Mouse (Mus musculus) embryonic facial prominence, embryonic 11.5 days (tissue): Measurements from ENCODE around the gene Gm28044. TPM values are rescaled to one million over a fixed set of nuclear protein-coding genes. Genes with fewer than 3 reads are reported as not detected.
"Not testable (repeated sequence)": the region's sequence is repeated elsewhere in the genome, so short reads cannot be mapped to it uniquely, and the experiment has no call there.

ENCODE experiments used
- ATAC-seq: fragments of 200-750 bp; cut with Nextera tagmentation; replicated peaks from 2 replicates; pipeline ENCODE4 v1.8.0; 2017; ENCODE audit warnings: low read depth; ENCODE audit not compliant: insufficient number of reproducible peaks, low FRiP score, low TSS enrichment
- DNase-seq: peaks from one replicate; pipeline ENCODE4 v3.0.0-alpha.2; 2015; ENCODE audit warnings: low spot score
- H3K27ac ChIP-seq: fragments of 300-500 bp; sonication (generic); replicated peaks from 2 replicates; pipeline ENCODE4 v1.5.1; 2014; ENCODE audit warnings: mild to moderate bottlenecking, low read depth, low read length, control low read depth
- H3K27me3 ChIP-seq: fragments of 300-500 bp; sonication (generic); 2 replicates; pipeline ENCODE4 v1.6.1; 2014; ENCODE audit warnings: mild to moderate bottlenecking, low read length, moderate library complexity, mixed read lengths; ENCODE audit not compliant: control insufficient read depth, insufficient read depth
- H3K36me3 ChIP-seq: fragments of 300-500 bp; sonication (generic); replicated peaks from 2 replicates; pipeline ENCODE4 v1.6.1; 2014; ENCODE audit warnings: low read depth, mild to moderate bottlenecking, low read length, moderate library complexity, mixed read lengths; ENCODE audit not compliant: control insufficient read depth, insufficient read depth
- H3K4me1 ChIP-seq: fragments of 300-500 bp; sonication (generic); 2 replicates; pipeline ENCODE4 v1.6.1; 2014; ENCODE audit warnings: low read length, mixed read lengths; ENCODE audit not compliant: control insufficient read depth, insufficient read depth
- H3K4me2 ChIP-seq: fragments of 300-500 bp; sonication (generic); 2 replicates; pipeline ENCODE4 v1.6.1; 2014; ENCODE audit warnings: low read depth, mild to moderate bottlenecking, control low read depth, low read length, moderate library complexity
- H3K4me3 ChIP-seq: fragments of 300-500 bp; sonication (generic); 2 replicates; pipeline ENCODE4 v1.5.1; 2014; ENCODE audit warnings: low read depth, low read length, control low read depth
- H3K9ac ChIP-seq: fragments of 300-500 bp; sonication (generic); replicated peaks from 2 replicates; pipeline ENCODE4 v1.6.1; 2014; ENCODE audit warnings: mild to moderate bottlenecking, control low read depth, low read length
- H3K9me3 ChIP-seq: fragments of 300-500 bp; sonication (generic); replicated peaks from 2 replicates; pipeline ENCODE4 v1.6.1; 2016; ENCODE audit warnings: mild to moderate bottlenecking, low read length, inconsistent platforms, mixed read lengths; ENCODE audit not compliant: control insufficient read depth
- WGBS: fragments of 180-500 bp; shearing (Covaris S2); extraction: QIAGEN DNeasy Blood & Tissue Kit; methylation state at CpG from one replicate; pipeline ENCODE4 v1.1.7; 2014; 5-methylcytosine and 5-hydroxymethylcytosine counted together
- polyA plus RNA-seq: library from polyadenylated mRNA; unstranded; fragments of >200 nt; fragmentation: Nextera tagmentation; extraction: Ambion mirVana; gene quantifications from 2 replicates; pipeline ENCODE4 v1.2.1, GENCODE M21; 2014

Gene Gm28044
- not detected in 2 replicates for polyA plus RNA-seq

DNA sequence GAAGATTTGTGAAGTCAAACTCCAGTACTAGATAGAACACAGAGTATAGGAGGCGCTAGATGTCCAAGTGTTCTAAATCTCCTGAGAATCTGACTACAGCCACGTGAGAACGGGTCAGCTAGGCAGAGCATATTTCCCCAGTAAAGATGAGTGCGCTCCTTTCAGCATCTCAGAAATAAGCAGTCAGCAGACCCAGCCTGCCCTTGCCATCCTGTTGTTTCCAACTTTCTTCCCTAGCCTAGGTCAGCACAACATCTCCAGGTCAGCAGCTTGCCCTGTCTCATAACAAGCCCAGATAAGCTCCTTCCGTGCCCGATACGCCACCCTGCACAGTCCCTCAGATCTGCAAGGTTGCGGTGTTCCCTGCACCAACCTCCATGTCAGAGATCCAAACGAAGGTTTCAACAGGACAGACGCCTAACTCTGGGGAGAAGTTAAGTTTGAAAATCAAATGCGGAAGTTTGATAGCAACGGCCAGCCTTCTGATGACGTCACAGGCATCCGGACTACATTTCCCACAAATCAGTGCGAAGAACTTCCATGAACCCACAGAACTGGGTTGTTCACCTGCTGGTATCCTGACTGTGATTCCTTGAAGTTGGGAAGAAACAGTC, at the start of gene Gm28044, which contains the start of gene Zfp953:
Gene Gm28044, minus strand, starts transcription at position 406 of the 614 bp plus-strand sequence.
Gene Zfp953, minus strand, starts transcription at position 475 of the 614 bp plus-strand sequence.
- peak within 1 kb of the TSS; percentile 44 for H3K4me2 ChIP-seq
- H3K9ac ChIP-seq = peak within 1 kb of the TSS; percentile 67
- H3K4me3 ChIP-seq = peak within 1 kb of the TSS; percentile 67
- H3K36me3 ChIP-seq = no peaks in the 10 kb centered on the region
- DNase-seq (peak; percentile 95), ATAC-seq (peak; percentile 91)
- H3K9me3 ChIP-seq = no peaks in the 10 kb centered on the region
- H3K4me1 ChIP-seq = no peaks in the 10 kb centered on the region
- under 1% methylated on average over 15 of the region's 15 CpGs for WGBS
- no peak within 1 kb of the TSS for H3K27ac ChIP-seq
- no peaks in the 10 kb centered on the region for H3K27me3 ChIP-seq

- 2% methylated on average over 14 of the region's 16 CpGs for WGBS
- not testable (repeated sequence) for H3K27ac ChIP-seq, H3K4me1 ChIP-seq, H3K36me3 ChIP-seq, H3K9me3 ChIP-seq, H3K27me3 ChIP-seq
- Histone ChIP-seq H3K9ac (peak within 1 kb of the TSS; percentile 48), H3K4me2 (peak within 1 kb of the TSS; percentile 58), H3K4me3 (peak within 1 kb of the TSS; percentile 52)
- DNase-seq = peak; percentile 81
- peak; percentile 93 for ATAC-seq
Measured at GRCm38 (mm10) chr13:67399183-67399903, 39.0 kb upstream of the Gm28044 start, which contains the start of gene Zfp429. Zfp429 (minus strand) TSS chr13:67399819.

DNA sequence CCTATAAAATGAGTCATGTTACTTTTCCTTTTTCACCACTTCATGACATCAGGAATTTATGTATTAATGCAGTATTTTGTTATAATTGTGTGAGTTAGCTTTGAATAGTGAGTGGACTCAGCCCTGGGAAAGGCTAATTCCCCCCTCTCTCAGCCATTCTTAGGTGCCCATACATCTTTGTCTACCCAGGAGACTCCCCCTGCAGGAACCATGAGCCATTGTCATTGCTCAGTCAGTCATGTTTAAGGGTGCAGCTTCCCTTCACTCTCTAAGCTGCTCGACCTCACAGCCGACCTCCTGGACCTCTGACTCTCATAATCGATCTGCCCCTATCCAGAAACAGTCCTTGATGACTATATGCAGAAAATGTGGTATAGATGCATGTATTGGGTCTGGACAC, 15.9 kb upstream of the Gm28044 start:
- not testable (repeated sequence) for H3K27ac ChIP-seq, H3K27me3 ChIP-seq, H3K9me3 ChIP-seq, H3K4me2 ChIP-seq, ATAC-seq, H3K4me1 ChIP-seq, H3K9ac ChIP-seq, DNase-seq, H3K36me3 ChIP-seq, H3K4me3 ChIP-seq
- 81% methylated on average over 3 of the region's 3 CpGs for WGBS

DNA sequence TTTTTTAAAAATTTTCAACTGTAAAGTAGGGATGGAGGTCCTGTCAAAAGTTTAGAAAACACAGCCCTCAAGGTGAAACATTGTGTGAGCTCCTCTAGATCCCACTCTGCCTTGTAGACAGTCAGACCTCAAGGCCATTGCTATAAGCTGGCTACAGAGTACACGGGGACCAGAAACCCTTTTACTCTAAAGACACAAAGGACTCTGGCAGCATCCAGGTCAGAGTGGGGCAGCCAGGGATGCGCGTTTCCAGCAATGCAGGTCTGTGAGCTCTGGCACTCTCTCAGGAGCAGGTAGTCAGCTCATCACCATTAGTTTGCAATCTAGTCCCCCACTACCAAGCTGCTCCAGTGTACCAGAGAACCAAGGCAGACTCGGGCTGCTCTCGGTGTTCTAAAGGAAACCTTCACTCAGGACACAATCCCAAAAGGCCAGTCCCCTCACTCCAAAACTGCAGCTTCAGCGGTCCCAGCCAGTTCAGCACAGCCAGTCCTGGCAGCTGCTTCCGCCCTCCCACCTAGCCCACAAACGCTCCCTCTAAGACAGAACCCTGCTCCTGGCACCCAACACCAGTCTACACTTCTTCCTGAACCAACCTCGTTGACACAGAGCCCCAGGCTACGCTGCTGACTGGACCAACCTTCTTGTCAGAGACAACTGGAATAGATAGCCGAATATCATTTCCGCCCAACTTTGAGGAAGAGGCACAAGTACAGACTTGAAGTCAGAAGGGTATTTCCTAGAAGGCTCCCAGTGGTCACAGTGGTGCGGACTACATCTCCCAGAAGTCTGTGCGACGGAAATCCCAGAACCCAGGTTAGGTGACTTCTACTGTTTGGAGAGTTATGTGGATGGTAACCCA, 14.9 kb upstream of the Gm28044 start, which contains the start of the genes Gm28041 and Zfp456:
Gene Gm28041, minus strand, starts transcription at position 684 of the 862 bp plus-strand sequence.
Gene Zfp456, minus strand, starts transcription at position 761 of the 862 bp plus-strand sequence.
- 17% methylated on average over 14 of the region's 15 CpGs for WGBS
- H3K27ac ChIP-seq, H3K9ac ChIP-seq, H3K9me3 ChIP-seq, H3K36me3 ChIP-seq, H3K27me3 ChIP-seq, H3K4me1 ChIP-seq: not testable (repeated sequence)
- peak within 1 kb of the TSS; percentile 53 for H3K4me2 ChIP-seq
- peak within 1 kb of the TSS; percentile 33 for H3K4me3 ChIP-seq
- ATAC-seq (peak; percentile 92), DNase-seq (peak; percentile 83)

DNA sequence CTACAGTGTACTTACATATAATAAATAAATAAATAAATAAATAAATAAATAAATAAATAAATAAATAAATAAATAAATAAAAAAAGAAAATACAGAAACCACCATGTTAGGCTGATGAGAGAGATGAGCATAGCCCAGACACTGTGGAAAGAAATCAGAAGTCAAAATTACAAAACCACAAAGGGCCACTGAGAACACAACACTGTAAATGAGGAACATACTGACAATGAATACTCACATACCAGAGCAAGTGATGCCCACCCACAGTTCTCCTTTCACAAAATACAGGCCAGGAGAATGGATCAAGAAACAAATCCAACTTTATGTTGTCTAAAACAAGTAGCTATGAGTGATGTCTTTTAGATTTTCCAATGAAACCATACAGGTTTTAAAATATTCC, 8.5 kb downstream of the Gm28044 start:
- ATAC-seq = no peak
- H3K4me1 ChIP-seq = no peaks in the 10 kb centered on the region

DNA sequence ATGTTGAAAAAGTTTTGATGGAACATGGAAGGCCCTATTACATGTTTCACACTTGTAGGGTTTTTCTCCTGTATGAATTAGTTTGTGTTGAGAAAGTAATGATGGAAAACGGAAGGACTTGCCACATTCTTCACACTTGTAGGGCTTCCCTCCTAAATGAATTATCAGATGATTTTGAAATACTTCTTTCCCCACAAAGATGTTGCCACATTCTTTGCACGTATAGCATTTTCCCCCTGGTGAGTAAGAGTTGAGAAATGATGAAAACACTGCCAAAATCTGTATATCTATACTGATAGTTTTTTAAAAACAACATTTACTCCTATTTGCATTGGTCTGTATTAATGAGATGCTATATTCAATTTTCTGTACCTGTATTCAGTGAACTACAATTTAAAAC, 16.9 kb downstream of the Gm28044 start:
- no peak for ATAC-seq
- Histone ChIP-seq H3K9ac (no peak overlapping the region), H3K27ac (no peak overlapping the region), H3K4me3 (no peak overlapping the region), H3K4me2 (no peak overlapping the region), H3K36me3 (no peaks in the 10 kb centered on the region), H3K4me1 (no peaks in the 10 kb centered on the region), H3K9me3 (no peaks in the 10 kb centered on the region), H3K27me3 (no peaks in the 10 kb centered on the region)
- no peak for DNase-seq
- 87% methylated on average over 2 of the region's 2 CpGs for WGBS

More for the DNA sequence above, 8.5 kb downstream of the Gm28044 start:
- Histone ChIP-seq H3K27me3 (no peaks in the 10 kb centered on the region), H3K36me3 (no peaks in the 10 kb centered on the region), H3K9ac (no peak overlapping the region), H3K9me3 (no peaks in the 10 kb centered on the region), H3K4me2 (no peak overlapping the region), H3K4me3 (no peak overlapping the region), H3K27ac (no peak overlapping the region)
- no peak for DNase-seq

DNA sequence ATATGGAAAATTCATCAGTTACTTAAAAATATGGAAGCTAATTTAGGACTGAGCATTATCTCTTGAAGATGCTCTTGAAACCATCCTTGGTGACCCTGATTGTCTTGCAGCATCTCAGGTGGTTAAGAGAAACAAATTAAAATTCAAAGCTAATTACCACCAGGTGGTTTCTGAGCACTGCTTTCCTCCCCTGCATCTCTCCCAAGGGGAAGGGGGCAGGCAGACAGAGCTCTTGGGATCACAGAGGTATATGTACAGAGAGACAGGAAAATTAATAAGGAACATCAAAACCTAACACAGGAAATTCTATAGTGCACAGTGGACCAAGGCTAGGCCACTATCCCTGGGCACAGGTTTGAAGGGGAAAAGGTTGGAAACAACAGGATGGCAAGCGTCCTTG, 27.5 kb downstream of the Gm28044 start:
- Histone ChIP-seq H3K9ac (peak overlapping the region; percentile 54), H3K4me2 (peak overlapping the region; percentile 24), H3K27me3 (no peaks in the 10 kb centered on the region), H3K4me1 (no peaks in the 10 kb centered on the region), H3K36me3 (no peaks in the 10 kb centered on the region), H3K27ac (no peak overlapping the region), H3K9me3 (no peaks in the 10 kb centered on the region), H3K4me3 (peak overlapping the region; percentile 42)
- 65% methylated on average over 1 of the region's 1 CpGs for WGBS
- ATAC-seq = no peak
- DNase-seq = peak; percentile 3
